Mouse (Mus musculus) ES-Bruce4 (cell line): ENCODE data around the gene Snx6. TPM values are rescaled to one million over a fixed set of nuclear protein-coding genes. Genes with fewer than 3 reads are reported as not detected.
"Not testable (repeated sequence)": the region's sequence is repeated elsewhere in the genome, so short reads cannot be mapped to it uniquely, and the experiment has no call there.

Source experiments
- H3K27ac ChIP-seq: 2 replicates; pipeline ENCODE4 v1.5.1; 2012; ENCODE audit warnings: low read length, inconsistent platforms; ENCODE audit not compliant: insufficient read depth
- H3K27me3 ChIP-seq: 2 replicates; pipeline ENCODE4 v1.6.1; 2012; ENCODE audit warnings: mild to moderate bottlenecking, low read length, inconsistent platforms; ENCODE audit not compliant: control insufficient read depth, poor library complexity, insufficient read depth, severe bottlenecking
- H3K36me3 ChIP-seq: 2 replicates; pipeline ENCODE4 v1.6.1; 2012; ENCODE audit warnings: inconsistent platforms, mild to moderate bottlenecking, low read length, moderate library complexity; ENCODE audit not compliant: control insufficient read depth, poor library complexity, insufficient read depth, severe bottlenecking
- H3K4me1 ChIP-seq: one replicate; pipeline ENCODE4 v1.8.1; 2011; ENCODE audit warnings: low read length; ENCODE audit not compliant: control insufficient read depth, insufficient read depth
- H3K4me3 ChIP-seq: 2 replicates; pipeline ENCODE4 v1.5.1; 2011; ENCODE audit warnings: low read depth, mild to moderate bottlenecking, low read length
- H3K9ac ChIP-seq: 2 replicates; pipeline ENCODE4 v1.6.1; 2012; ENCODE audit warnings: low read depth, mild to moderate bottlenecking, inconsistent platforms; ENCODE audit not compliant: poor library complexity, severe bottlenecking
- H3K9me3 ChIP-seq: replicated peaks from 2 replicates; pipeline ENCODE4 v1.6.1; 2012; ENCODE audit warnings: mild to moderate bottlenecking, low read length, inconsistent platforms; ENCODE audit not compliant: control insufficient read depth, poor library complexity, insufficient read depth, severe bottlenecking
- CTCF ChIP-seq: IDR thresholded peaks from one replicate; pipeline ENCODE4 v1.8.1; 2011; ENCODE audit warnings: low read depth, low read length
- EP300 ChIP-seq: IDR thresholded peaks from 2 replicates; pipeline ENCODE4 v1.6.1; 2011; ENCODE audit warnings: low read depth, low read length; ENCODE audit not compliant: insufficient read depth
- POLR2A ChIP-seq: IDR thresholded peaks from one replicate; pipeline ENCODE4 v1.8.1; 2011; ENCODE audit warnings: low read length; ENCODE audit not compliant: insufficient read depth
- polyA plus RNA-seq: library from polyadenylated mRNA; stranded (reverse); fragments of >200 nt; gene quantifications from 2 replicates; pipeline ENCODE4 v1.2.4, GENCODE M21; 2011; ENCODE audit warnings: low read depth; ENCODE audit not compliant: missing spikeins, insufficient read depth, insufficient read length

Snx6 gene
- polyA plus RNA-seq, 1 experiment, result 117 TPM

DNA sequence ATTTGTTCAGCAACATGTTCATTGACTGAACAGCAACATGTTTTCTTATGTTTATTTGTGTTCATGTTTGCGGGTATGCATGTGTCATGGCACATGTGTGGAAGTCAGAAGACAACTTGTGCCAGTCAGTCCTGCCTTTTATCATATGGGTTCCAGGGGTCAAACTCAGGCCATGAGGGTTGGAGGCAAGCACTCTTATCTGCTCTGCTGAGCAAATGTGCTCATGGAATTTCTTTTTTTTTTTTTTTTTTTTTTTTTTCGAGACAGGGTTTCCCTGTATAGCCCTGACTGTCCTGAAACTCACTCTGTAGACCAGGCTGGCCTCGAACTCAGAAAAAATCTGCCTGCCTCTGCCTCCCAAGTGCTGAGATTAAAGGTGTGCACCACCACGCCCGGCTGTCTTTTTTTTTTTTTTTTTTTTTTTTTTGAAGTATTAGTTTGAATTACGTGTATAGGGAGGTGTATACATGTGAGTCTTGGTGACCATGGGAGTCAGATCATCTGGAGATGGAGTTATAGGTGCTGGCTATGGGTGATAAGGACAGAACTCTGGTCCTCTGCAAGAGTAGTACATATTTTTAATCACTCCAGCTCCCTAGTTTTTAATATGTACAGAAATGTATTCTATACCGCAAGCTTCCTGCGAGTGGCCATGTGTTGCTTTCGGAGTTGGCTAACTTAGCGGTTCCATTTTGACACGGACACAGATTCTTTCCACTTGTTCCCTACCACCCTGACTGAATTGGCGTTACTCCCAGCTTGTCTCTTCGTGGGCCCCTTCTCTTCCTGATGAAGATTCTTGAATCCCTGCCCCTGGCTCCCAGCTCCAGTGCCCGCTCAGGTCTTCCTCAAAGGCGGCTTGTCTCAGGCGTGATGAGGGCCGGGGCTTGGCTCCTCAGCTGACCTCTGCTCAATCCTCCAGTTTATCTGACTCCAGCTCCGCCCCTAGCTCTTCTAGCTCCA, 40.4 kb upstream of the Snx6 start:
- no peak for TF ChIP-seq CTCF
- no peak for TF ChIP-seq POLR2A
- no peak for TF ChIP-seq EP300
- peak overlapping the region; percentile 20 for H3K4me3 ChIP-seq
- H3K36me3 ChIP-seq, result no peaks in the 10 kb centered on the region
- peak overlapping the region; percentile 22 for H3K9ac ChIP-seq
- H3K4me1 ChIP-seq, result peaks cover 7% of the 10 kb centered on the region
- H3K9me3 ChIP-seq, result peaks cover 10% of the 10 kb centered on the region; the same call in 1 of the 2 replicates
- H3K27me3 ChIP-seq, result no peaks in the 10 kb centered on the region
- H3K27ac ChIP-seq, result no peak overlapping the region; the same call in 1 of the 2 replicates

DNA sequence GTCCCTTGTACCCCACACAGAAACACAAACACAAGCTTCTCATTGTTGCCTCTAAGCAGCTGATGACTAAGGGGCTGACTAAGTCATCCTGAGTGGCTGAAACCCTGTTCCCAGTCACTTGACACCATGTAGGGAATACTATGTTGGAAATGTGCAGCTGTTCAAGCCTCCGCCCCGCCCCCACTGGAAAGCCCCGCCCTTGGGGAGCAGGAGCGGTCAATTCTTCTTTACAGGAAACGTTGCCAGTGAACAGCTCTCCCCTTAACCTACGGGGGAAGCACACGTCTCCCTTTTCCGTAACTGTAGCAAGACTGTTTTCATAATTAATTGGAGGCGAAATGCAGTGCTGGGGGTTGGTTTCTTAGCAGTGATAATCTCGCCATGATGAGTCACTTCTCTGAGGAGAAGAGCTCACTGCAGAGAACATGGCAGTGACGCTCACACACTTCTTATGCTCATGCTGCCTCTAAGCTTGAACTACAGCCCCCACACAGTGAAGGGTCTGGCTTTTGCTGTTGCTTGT, 39.5 kb upstream of the Snx6 start:
- H3K27ac ChIP-seq, result no peak overlapping the region; the same call in 1 of the 2 replicates
- H3K9ac ChIP-seq, result peak overlapping the region; percentile 36; the same call in 1 of the 2 replicates
- peaks cover 7% of the 10 kb centered on the region for H3K4me1 ChIP-seq
- peak overlapping the region; percentile 41 for H3K4me3 ChIP-seq
- H3K27me3 ChIP-seq, result no peaks in the 10 kb centered on the region
- TF ChIP-seq EP300 (peak; percentile 37; the same call in 1 of the 2 replicates), CTCF (no peak), POLR2A (peak; percentile 45)
- H3K9me3 ChIP-seq, result peaks cover 10% of the 10 kb centered on the region; the same call in 1 of the 2 replicates
- H3K36me3 ChIP-seq, result no peaks in the 10 kb centered on the region

DNA sequence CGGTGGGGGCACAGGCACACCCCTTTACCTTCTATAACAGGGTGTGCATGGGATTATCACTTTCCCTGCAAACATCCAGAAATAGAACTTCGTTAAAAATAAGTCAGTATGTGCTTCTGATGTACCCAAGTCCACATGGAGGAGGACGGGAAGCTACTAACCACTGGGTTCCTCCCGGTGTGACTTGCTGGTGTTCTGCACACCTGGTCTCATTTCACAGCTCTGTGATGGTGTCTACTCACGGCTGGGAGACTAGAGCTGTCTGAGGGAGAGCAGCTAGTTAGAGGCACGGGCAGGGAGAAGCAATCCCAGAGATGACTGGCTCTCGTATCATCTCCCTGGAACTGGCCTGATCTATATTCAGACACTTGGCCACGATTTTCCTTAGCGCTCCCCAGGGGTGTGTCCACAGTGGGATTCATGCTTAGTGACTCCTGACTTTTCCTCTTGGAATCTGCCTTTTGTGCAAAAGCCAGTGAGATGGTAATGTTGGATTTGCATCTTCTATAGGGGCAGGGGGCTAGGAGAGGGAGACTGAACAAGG, 38.4 kb upstream of the Snx6 start:
- H3K27me3 ChIP-seq, result no peaks in the 10 kb centered on the region
- peaks cover 7% of the 10 kb centered on the region for H3K4me1 ChIP-seq
- no peak overlapping the region for H3K27ac ChIP-seq
- no peak overlapping the region for H3K9ac ChIP-seq
- H3K4me3 ChIP-seq, result no peak overlapping the region
- TF ChIP-seq CTCF (no peak), EP300 (no peak), POLR2A (no peak)
- peaks cover 7% of the 10 kb centered on the region; the same call in 1 of the 2 replicates for H3K9me3 ChIP-seq
- no peaks in the 10 kb centered on the region for H3K36me3 ChIP-seq

DNA sequence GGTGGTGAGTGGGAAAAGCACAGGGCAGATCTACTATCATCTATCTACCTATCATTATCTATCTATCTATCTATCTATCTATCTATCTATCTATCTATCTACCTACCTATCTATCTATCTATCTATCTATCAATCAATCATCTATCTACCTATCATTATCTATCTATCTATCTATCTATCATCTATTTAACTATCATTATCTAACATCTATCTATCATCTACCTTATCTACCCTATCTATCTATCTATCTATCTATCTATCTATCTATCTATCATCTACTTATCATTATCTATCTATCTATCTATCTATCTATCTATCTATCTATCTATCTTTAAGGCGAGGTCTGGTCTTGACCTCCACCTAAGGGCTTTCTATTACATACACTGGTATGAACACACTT, 36.4 kb upstream of the Snx6 start:
- not testable (repeated sequence) for H3K27me3 ChIP-seq, H3K4me3 ChIP-seq, H3K36me3 ChIP-seq, H3K27ac ChIP-seq, H3K9me3 ChIP-seq, H3K9ac ChIP-seq, H3K4me1 ChIP-seq

DNA sequence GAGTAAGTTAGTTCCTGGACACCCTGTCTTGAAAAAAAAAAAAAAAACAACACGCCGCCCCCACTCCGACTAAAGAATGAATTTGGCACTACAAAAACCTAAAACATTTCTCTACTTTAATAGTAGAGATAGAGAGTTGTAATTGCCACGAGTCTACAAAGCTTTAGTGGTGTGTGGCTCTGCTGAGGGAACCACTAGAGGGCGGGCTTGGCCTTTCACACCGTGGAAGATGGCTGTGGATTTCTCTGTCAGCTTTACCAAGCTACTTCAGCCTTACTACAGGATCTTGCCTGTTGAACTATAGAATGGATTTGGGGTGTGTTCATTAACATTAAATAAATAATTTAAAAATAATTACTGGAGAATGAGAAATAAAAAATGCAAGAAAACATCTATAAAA, 35.1 kb upstream of the Snx6 start:
- Histone ChIP-seq H3K4me3 (no peak overlapping the region), H3K27me3 (no peaks in the 10 kb centered on the region), H3K27ac (no peak overlapping the region), H3K4me1 (peaks cover 7% of the 10 kb centered on the region), H3K36me3 (no peaks in the 10 kb centered on the region), H3K9me3 (no peaks in the 10 kb centered on the region), H3K9ac (no peak overlapping the region)
- no peak for TF ChIP-seq POLR2A
- no peak for TF ChIP-seq EP300
- TF ChIP-seq CTCF, result peak; percentile 95

DNA sequence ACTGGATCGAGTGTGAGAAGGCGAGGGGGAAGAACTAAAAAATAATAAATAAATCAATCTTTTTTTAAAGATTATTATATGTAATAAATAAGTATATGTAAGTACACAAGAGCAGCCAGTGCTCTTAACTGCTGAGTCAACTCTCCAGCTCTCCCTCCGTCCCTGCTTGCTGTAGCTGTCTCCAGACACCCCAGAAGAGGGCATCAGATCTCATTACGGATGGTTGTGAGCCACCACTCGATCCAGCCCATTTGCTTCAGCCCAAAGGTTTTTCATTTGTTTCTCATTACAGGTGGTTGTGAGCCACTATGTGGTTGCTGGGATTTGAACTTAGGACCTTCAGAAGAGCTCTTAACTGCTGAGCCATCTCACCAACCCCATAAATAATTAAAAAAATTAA, 34.4 kb upstream of the Snx6 start:
- no peaks in the 10 kb centered on the region for H3K9me3 ChIP-seq
- no peaks in the 10 kb centered on the region for H3K27me3 ChIP-seq
- H3K36me3 ChIP-seq, result no peaks in the 10 kb centered on the region
- H3K27ac ChIP-seq, result no peak overlapping the region
- TF ChIP-seq CTCF (no peak), POLR2A (no peak)
- H3K4me1 ChIP-seq, result peaks cover 5% of the 10 kb centered on the region
- no peak overlapping the region for H3K4me3 ChIP-seq
- no peak overlapping the region for H3K9ac ChIP-seq
